Mouse (Mus musculus) neutrophil, adult 83 days (primary cell): ENCODE results near the gene Pcp4. TPM values are rescaled to one million over a fixed set of nuclear protein-coding genes. Genes with fewer than 3 reads are reported as not detected.

Experiments
- total RNA-seq, 2 experiments: library from RNA; stranded (reverse); gene quantifications; one replicate each; pipeline ENCODE4 v1.2.4; 2023

The Pcp4 gene
- total RNA-seq: 1 to 10 TPM in 1 of 2 experiments, not detected in 1; 1.5 TPM

GRCm38 (mm10) chr16:96467445-96467844, at the start of gene Pcp4:
Gene Pcp4, plus strand, starts transcription at chr16:96467606.

GRCm38 (mm10) chr16:96443468-96443867, 23.9 kb upstream of the Pcp4 start, which contains the start of gene Itgb2l:
Gene Itgb2l, minus strand, starts transcription at chr16:96443619.

Other genes with a start within 250 kb of the Pcp4 start
- not detected for gene B3galt5, start 231.8 kb upstream of the Pcp4 start, total RNA-seq
- gene Itgb2l, start 24.0 kb upstream of the Pcp4 start, total RNA-seq: 100 to 1,000 TPM; 411 to 418 TPM